Mouse (Mus musculus): ENCODE results near the gene Lamtor4. TPM values are rescaled to one million over a fixed set of nuclear protein-coding genes. Genes with fewer than 3 reads are reported as not detected.

Gene Lamtor4
- polyA plus RNA-seq, 1 experiment from 2014 or later, result 71.9 TPM

DNA sequence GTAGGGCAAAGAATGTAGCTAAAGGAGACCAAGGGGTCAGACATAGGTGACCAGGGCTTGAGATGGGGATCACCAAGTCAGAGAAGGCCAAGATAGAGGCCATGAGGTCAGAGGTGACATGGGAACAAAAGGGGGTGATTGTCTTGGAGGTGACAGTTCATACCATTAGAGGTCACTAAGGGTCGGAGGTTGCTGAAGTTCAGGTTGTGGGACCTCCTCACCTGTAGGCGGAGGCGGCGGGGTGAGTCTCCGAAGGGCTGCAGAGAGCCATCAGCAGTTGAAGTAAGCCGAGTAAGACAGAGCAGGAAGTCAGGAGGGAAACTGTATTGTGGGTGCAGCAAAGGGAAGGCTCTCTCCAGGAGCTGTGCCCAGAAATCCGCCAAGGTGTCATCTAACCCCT is 22.7 kb downstream of the Lamtor4 start:
- 76% methylated on average over 7 of the region's 7 CpGs for WGBS
- Histone ChIP-seq H3K9me3 (no peaks in the 10 kb centered on the region), H3K27me3 (replicated peaks) (no peaks in the 10 kb centered on the region), H3K27ac (no peak overlapping the region), H3K4me1 (peaks cover 23% of the 10 kb centered on the region), H3K4me3 (replicated peaks) (no peak overlapping the region), H3K4me2 (no peak overlapping the region), H3K9ac (no peak overlapping the region), H3K36me3 (no peaks in the 10 kb centered on the region; the same call in 1 of the 2 replicates)
- no peak for ATAC-seq (ENCODE audit: insufficient read depth, low FRiP score, low read depth)

DNA sequence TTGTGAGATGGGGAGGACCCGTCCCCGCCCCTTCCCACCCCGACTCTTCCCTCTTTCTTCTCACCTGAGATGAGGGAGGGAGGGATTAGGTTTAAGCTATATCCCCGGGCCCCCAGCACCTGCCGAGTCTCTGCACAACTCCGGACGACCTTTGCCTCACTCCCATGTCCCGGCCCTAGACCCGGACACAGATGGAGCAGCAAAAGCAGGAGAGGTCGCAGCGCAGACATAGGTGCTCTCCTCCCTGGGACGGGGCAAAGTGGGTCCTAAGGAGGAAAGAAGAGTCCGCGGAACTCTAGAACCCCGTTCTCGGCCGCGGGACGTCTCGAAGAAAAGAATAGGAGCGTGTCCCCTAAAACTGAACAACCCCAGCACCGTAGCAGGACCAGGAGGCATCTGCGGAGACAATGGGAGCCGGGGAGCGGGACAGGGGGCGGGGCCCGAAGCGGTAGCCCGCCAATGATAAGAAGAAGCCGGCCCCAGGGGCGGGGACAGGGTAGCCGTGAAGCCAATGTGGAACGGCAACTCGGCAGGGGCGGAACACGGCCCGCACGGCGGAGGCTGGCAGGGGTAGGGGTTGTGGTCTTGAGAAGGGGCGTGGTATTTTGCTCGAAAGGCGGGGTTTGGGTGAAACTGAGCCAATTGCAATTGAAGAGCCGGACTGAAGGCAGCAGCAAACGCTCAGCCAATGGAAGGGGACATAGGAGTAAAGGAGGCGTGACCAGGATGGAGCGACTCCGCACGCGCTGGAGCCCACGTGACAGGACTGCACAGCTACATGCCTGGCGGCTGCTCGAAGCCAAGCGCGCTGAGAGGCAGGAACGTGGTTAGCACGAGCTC is 24.5 kb downstream of the Lamtor4 start, which contains the start of the genes Gm43720, Gpc2 and Stag3:
Gene Gm43720 (minus strand): TSS at position 374 of the 840 bp plus-strand sequence.
Gene Gpc2 (minus strand): TSS at position 421 of the 840 bp plus-strand sequence.
Gene Stag3 (plus strand): TSS at position 656 of the 840 bp plus-strand sequence.
- 0 out of 2 replicates have a peak within 1 kb of the TSS, but pooled peaks have one; percentile 35 for H3K27ac ChIP-seq
- peak; percentile 98 for ATAC-seq (ENCODE audit: insufficient read depth, low FRiP score, low read depth)
- under 1% methylated on average over 56 of the region's 56 CpGs for WGBS
- no peaks in the 10 kb centered on the region for H3K27me3 ChIP-seq (replicated peaks)
- peaks cover 19% of the 10 kb centered on the region for H3K4me1 ChIP-seq
- H3K36me3 ChIP-seq, result no peaks in the 10 kb centered on the region; the same call in 1 of the 2 replicates
- peak within 1 kb of the TSS; percentile 88 for H3K4me2 ChIP-seq
- peak within 1 kb of the TSS; percentile 69 for H3K4me3 ChIP-seq (replicated peaks)
- no peaks in the 10 kb centered on the region for H3K9me3 ChIP-seq
- H3K9ac ChIP-seq, result peak within 1 kb of the TSS; percentile 50

DNA sequence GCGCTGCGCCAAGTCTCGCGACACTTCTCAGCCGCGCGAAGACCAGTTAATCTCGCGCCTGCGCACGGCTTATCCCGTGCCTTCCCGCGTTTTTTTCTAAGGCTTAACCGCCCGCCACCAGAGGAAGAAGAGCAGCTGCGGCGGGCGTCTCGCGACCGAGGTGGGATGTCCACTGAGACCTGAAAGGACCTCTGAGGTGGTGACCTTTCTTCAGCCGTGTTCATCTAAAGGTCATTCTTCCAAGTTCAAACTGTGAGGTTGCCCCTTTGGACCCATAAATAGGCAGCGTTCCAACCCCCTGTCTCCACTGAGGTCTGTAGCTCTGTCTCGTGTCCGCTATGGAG is 25.1 kb downstream of the Lamtor4 start:
- H3K36me3 ChIP-seq, result no peaks in the 10 kb centered on the region; the same call in 1 of the 2 replicates
- H3K4me2 ChIP-seq, result peak overlapping the region; percentile 88
- H3K27me3 ChIP-seq (replicated peaks), result no peaks in the 10 kb centered on the region
- peaks cover 19% of the 10 kb centered on the region for H3K4me1 ChIP-seq
- WGBS, result 17% methylated on average over 26 of the region's 26 CpGs
- no peak overlapping the region for H3K9ac ChIP-seq
- no peak for ATAC-seq (ENCODE audit: insufficient read depth, low FRiP score, low read depth)
- H3K4me3 ChIP-seq (replicated peaks), result peak overlapping the region; percentile 69
- no peak overlapping the region for H3K27ac ChIP-seq
- H3K9me3 ChIP-seq, result no peaks in the 10 kb centered on the region

DNA sequence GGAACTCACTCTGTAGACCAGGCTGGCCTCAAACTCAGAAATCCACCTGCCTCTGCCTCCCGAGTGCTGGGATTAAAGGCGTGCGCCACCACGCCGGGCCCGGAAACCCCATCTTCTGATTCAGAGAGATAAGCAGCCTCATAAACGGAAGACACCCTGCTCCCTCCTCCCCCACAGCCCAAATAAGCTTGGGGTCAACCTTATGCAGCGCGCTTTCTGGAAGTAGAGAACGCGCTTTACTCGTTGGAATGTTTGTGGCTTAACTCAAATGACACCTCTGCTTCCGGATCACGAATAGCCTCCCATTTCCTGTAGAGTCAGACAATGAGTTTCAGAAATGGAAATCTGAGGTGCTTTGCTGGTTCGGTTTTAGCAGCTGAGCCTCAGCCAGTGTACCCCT is 25.5 kb downstream of the Lamtor4 start:
- Histone ChIP-seq H3K9me3 (no peaks in the 10 kb centered on the region), H3K4me2 (no peak overlapping the region), H3K9ac (no peak overlapping the region), H3K4me1 (peaks cover 18% of the 10 kb centered on the region), H3K27ac (no peak overlapping the region), H3K4me3 (replicated peaks) (no peak overlapping the region), H3K27me3 (replicated peaks) (no peaks in the 10 kb centered on the region), H3K36me3 (no peaks in the 10 kb centered on the region; the same call in 1 of the 2 replicates)
- no peak for ATAC-seq (ENCODE audit: insufficient read depth, low FRiP score, low read depth)
- WGBS, result 91% methylated on average over 15 of the region's 15 CpGs

DNA sequence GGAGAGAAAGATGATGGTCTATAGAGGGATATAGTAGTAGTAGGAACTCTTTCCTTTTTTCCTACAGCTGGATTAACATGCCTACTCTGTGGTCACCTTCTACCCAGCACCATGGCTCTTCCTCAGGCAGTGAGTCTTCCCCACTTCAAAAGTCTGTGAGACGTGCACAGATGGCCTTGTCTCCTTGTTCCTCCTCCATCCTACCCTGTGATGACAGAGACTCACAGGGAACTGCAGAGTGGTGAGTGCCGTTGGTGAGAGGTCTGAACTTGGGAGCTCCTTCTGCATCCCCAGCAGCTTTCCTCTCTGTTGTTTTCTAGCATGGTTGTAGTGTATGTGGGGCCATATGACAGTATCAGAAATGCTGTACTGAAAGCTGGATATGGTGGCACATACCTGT is 26.5 kb downstream of the Lamtor4 start:
- no peak overlapping the region for H3K27ac ChIP-seq
- no peaks in the 10 kb centered on the region for H3K27me3 ChIP-seq (replicated peaks)
- no peak overlapping the region for H3K9ac ChIP-seq
- H3K4me3 ChIP-seq (replicated peaks), result no peak overlapping the region
- no peaks in the 10 kb centered on the region; the same call in 1 of the 2 replicates for H3K36me3 ChIP-seq
- no peak for ATAC-seq (ENCODE audit: insufficient read depth, low FRiP score, low read depth)
- no peaks in the 10 kb centered on the region for H3K9me3 ChIP-seq
- WGBS, result 73% methylated on average over 2 of the region's 2 CpGs
- peaks cover 13% of the 10 kb centered on the region for H3K4me1 ChIP-seq
- H3K4me2 ChIP-seq, result no peak overlapping the region

DNA sequence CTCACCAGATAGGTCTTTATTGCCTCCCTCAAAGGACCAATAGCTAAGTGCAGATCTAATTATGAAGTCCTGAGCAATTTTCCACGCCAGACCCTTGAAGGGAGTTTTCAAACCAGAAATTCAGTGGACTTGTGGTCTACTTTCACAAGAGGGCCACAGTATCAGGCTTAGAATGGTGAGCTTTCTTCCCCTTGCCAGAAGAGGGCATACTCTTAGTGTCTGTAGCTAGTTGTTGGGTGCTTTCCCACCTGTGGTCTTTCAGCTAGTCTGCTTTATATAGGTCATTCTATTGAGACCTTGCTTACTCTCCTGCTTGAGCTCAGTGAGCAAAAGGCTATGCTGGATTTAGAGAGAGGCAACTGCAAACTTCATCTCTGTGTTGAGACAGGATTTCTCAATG is 28.3 kb downstream of the Lamtor4 start:
- H3K9me3 ChIP-seq, result no peaks in the 10 kb centered on the region
- H3K27me3 ChIP-seq (replicated peaks), result no peaks in the 10 kb centered on the region
- H3K4me3 ChIP-seq (replicated peaks), result no peak overlapping the region
- no peaks in the 10 kb centered on the region for H3K36me3 ChIP-seq
- no peak overlapping the region for H3K9ac ChIP-seq
- WGBS, result 61% methylated on average over 1 of the region's 1 CpGs
- peaks cover 11% of the 10 kb centered on the region for H3K4me1 ChIP-seq
- no peak for ATAC-seq (ENCODE audit: insufficient read depth, low FRiP score, low read depth)
- H3K4me2 ChIP-seq, result no peak overlapping the region
- no peak overlapping the region for H3K27ac ChIP-seq

DNA sequence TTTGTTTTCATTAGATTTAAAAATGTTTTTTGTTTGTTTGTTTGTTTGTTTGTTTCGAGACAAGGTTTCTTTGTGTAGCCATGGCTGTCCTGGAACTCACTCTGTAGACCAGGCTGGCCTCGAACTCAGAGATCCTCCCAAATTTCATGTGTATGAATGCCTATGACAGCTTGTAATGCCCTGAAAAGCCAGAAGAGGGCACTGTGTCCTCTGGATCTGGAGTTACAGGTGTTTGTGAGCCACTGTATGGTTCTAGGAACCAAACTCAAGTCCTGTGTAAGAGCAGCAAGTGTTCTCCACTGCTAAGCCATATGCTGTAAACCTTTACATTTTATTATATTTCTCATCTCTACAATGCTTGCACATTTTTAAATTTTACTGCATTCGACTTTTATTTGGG is 32.6 kb downstream of the Lamtor4 start:
- no peak for ATAC-seq (ENCODE audit: insufficient read depth, low FRiP score, low read depth)
- Histone ChIP-seq H3K4me3 (replicated peaks) (no peak overlapping the region), H3K27me3 (replicated peaks) (no peaks in the 10 kb centered on the region), H3K9me3 (no peaks in the 10 kb centered on the region), H3K27ac (no peak overlapping the region), H3K9ac (no peak overlapping the region), H3K36me3 (no peaks in the 10 kb centered on the region), H3K4me2 (no peak overlapping the region), H3K4me1 (no peaks in the 10 kb centered on the region)
- 70% methylated on average over 3 of the region's 3 CpGs for WGBS

DNA sequence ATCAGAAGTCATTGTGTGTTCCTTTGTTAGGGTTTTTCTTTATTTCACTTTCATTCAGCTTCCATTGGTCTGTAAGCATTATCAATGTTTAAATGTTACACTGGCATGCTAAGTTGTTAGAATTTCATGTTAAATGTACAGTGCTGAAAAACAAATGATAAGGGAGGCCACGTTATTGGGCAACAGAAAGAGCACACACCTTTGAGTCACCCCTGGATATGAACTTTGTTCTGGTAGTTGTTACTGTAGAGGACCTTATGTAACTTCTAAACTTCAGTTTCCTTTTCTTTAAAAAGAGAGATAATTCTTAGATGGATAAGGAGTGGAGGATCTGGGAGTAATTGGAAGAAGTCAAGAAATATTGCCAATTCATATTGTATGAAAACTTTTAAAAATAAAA is 36.4 kb downstream of the Lamtor4 start:
- H3K27me3 ChIP-seq (replicated peaks), result no peaks in the 10 kb centered on the region
- no peak overlapping the region for H3K27ac ChIP-seq
- H3K9ac ChIP-seq, result no peak overlapping the region
- no peaks in the 10 kb centered on the region for H3K4me1 ChIP-seq
- no peaks in the 10 kb centered on the region for H3K36me3 ChIP-seq
- no peak overlapping the region for H3K4me2 ChIP-seq
- no peak overlapping the region for H3K4me3 ChIP-seq (replicated peaks)
- ATAC-seq (ENCODE audit: insufficient read depth, low FRiP score, low read depth), result no peak
- WGBS, result 69% methylated on average over 1 of the region's 1 CpGs
- no peaks in the 10 kb centered on the region for H3K9me3 ChIP-seq

DNA sequence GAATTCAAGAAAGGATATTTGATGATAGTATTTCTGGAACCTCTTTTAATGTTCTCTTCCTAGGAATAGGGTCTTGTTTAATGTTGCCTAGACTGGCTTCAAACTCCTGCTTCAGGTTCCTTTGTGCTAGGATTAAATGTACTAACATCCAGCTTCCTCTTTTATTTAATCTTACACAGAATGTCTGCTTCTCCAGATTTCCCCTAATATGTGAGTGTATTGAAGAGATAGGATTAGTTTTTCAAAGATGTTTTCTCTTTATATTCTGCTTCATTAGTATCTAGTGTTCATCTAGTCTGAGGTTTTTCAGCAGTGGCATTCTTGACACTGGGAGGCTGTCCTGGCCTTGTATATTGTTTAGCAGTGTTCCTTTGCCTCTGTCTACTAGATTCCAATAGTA is 38.9 kb downstream of the Lamtor4 start:
- Histone ChIP-seq H3K9me3 (no peaks in the 10 kb centered on the region), H3K4me1 (no peaks in the 10 kb centered on the region), H3K9ac (no peak overlapping the region), H3K4me2 (no peak overlapping the region), H3K4me3 (replicated peaks) (no peak overlapping the region), H3K36me3 (no peaks in the 10 kb centered on the region), H3K27ac (no peak overlapping the region), H3K27me3 (replicated peaks) (no peaks in the 10 kb centered on the region)
- ATAC-seq (ENCODE audit: insufficient read depth, low FRiP score, low read depth), result no peak

DNA sequence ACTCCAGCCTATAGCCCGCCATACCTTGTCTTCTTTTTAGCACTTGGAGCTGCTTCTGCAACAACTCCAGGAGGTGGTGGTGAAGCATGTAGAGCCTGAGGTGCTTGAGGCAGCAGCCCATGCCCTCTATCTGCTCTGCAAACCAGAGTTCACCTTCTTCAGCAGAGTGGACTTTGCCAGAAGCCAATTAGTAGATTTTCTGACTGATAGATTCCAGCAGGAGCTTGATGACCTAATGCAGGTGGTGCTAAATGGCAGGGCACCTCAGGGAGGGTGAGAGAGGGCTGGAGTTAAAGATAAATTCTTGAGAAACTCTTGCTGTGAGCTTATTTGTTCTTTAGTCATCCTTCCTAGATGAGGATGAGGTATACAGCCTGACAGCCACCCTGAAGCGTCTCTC is 44.3 kb downstream of the Lamtor4 start:
- Histone ChIP-seq H3K4me3 (replicated peaks) (no peak overlapping the region), H3K4me1 (no peaks in the 10 kb centered on the region), H3K9me3 (no peaks in the 10 kb centered on the region), H3K27me3 (replicated peaks) (no peaks in the 10 kb centered on the region), H3K9ac (no peak overlapping the region), H3K4me2 (no peak overlapping the region), H3K27ac (no peak overlapping the region), H3K36me3 (no peaks in the 10 kb centered on the region)
- ATAC-seq (ENCODE audit: insufficient read depth, low FRiP score, low read depth), result no peak
- WGBS, result 78% methylated on average over 2 of the region's 2 CpGs

Data from stomach, embryonic 15.5 days (tissue).